Mouse (Mus musculus) T-helper 2 cell (primary cell): Measurements from ENCODE around the gene Mfsd2a.

Experiments used
- in situ Hi-C: fragments of 300-600 bp; cut with MboI, MseI; formaldehyde crosslinking; loops from one replicate; pipeline ENCODE4 v1.15.1; 2025; ENCODE audit warnings: high pct_unique_total_duplicates

Gene Mfsd2a

GRCm38 (mm10) chr4:122935466-122936099, 25.4 kb downstream of the Mfsd2a start:
- in situ Hi-C loops = no loop called here

- in situ Hi-C loops = no loop called here
Observed at GRCm38 (mm10) chr4:122933857-122934256, 27.1 kb downstream of the Mfsd2a start.

GRCm38 (mm10) chr4:122933051-122933591, 27.9 kb downstream of the Mfsd2a start:
- in situ Hi-C loops = no loop called here

GRCm38 (mm10) chr4:122932239-122932978, 28.6 kb downstream of the Mfsd2a start:
- in situ Hi-C loops = no loop called here

- in situ Hi-C loops = no loop called here
Observed at GRCm38 (mm10) chr4:122930939-122931590, 29.9 kb downstream of the Mfsd2a start.

- in situ Hi-C loops = no loop called here
Observed at GRCm38 (mm10) chr4:122923392-122924344, 37.3 kb downstream of the Mfsd2a start.

GRCm38 (mm10) chr4:122922841-122923240, 38.1 kb downstream of the Mfsd2a start:
- in situ Hi-C loops = no loop called here

- in situ Hi-C loops = loop anchor here (5.0 kb wide), 1 partner anchor 56 kb away; no protein-coding TSS in a partner anchor
Observed at GRCm38 (mm10) chr4:122915985-122916384, 45.0 kb downstream of the Mfsd2a start.

GRCm38 (mm10) chr4:122914186-122914585, 46.8 kb downstream of the Mfsd2a start:
- in situ Hi-C loops = loop anchor here (5.0 kb wide), 1 partner anchor 168 kb away; no protein-coding TSS in a partner anchor

- in situ Hi-C loops = loop anchor here (5.0 kb wide), 1 partner anchor 170 kb away; no protein-coding TSS in a partner anchor
Observed at GRCm38 (mm10) chr4:122912613-122913012, 48.4 kb downstream of the Mfsd2a start.

GRCm38 (mm10) chr4:122910577-122910976, 50.4 kb downstream of the Mfsd2a start:
- in situ Hi-C loops = loop anchor here (5.0 kb wide), 1 partner anchor 172 kb away; no protein-coding TSS in a partner anchor

- in situ Hi-C loops = loop anchor here (5.0 kb wide), 1 partner anchor 173 kb away; no protein-coding TSS in a partner anchor
Observed at GRCm38 (mm10) chr4:122909572-122910189, 51.3 kb downstream of the Mfsd2a start.

- in situ Hi-C loops = no loop called here
Observed at GRCm38 (mm10) chr4:122905359-122905758, 55.6 kb downstream of the Mfsd2a start.

GRCm38 (mm10) chr4:122903709-122904108, 57.3 kb downstream of the Mfsd2a start:
- in situ Hi-C loops = loop anchor here (5.0 kb wide), 1 partner anchor 84 kb away; no protein-coding TSS in a partner anchor

GRCm38 (mm10) chr4:122902156-122902555, 58.8 kb downstream of the Mfsd2a start:
- in situ Hi-C loops = loop anchor here (5.0 kb wide), 1 partner anchor 85 kb away; no protein-coding TSS in a partner anchor

- in situ Hi-C loops = no loop called here
Observed at GRCm38 (mm10) chr4:122898313-122898712, 62.7 kb downstream of the Mfsd2a start.

- in situ Hi-C loops = no loop called here
Observed at GRCm38 (mm10) chr4:122897750-122898149, 63.2 kb downstream of the Mfsd2a start.
